19 mouse cellular contexts compared by ENCODE assay signal in the genomic region with DNA sequence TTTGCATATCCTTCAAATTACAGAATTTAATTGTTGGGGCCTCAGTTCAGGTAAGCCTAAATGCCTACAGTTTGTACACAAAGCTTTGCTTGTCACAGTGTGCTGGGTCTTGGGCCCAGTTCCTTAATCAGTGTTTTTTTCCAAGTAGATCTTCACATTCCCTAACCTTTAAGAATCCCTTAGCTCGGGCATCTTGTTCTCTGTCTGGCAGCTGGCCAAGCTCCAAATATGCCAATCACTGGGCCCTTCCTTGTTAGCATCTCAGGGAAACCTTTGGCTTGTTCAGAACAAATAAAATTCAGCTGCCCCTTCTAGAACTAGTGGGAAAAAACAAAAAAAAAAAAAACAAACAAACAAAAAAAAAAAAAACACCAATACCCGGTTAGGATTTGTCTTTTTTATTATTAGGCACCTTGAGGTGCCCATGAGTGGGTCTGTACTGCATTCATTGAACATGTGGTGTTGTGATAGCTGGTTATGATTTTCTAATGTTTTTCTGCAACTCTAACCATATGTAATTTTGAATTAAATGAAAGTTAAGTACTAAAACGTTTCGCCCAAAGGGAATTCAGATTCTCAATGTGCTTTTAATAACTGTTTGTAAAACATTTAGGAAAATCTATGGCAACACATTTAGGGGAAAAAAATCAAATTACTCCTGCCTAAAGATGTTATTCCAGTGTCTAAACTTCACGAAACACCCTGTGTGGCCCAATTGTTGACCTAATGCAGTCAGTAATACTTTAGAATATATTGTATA.
DNase-seq lines count a peak whose midpoint lies in the region; ATAC-seq and TF ChIP-seq lines count a peak whose summit lies in the region.
"Had no signal": no experiment of that assay in that cellular context is flagged by ENCODE, and none has a peak within 500 bp of the region (broad histone marks: within the 10 kb centered on the region; RNA-seq: fewer than 3 reads in every experiment).

No protein-coding gene starts in this region.

- H3K4me2 ChIP-seq in forebrain, embryonic 13.5 days = no peak overlapping the region
- no peak overlapping the region for H3K4me2 ChIP-seq in forebrain, embryonic 15.5 days (replicated peaks)
- H3K4me2 ChIP-seq: embryonic facial prominence, embryonic 12.5 days; heart, embryonic 15.5 days; limb, embryonic 13.5 days; liver, embryonic 13.5 days had no signal

- TF ChIP-seq POLR2A in brain, embryonic 14.5 days (IDR thresholded peaks at IDR 0.05; ENCODE audit: borderline replicate concordance, extremely low read depth, insufficient read depth, insufficient read length, poor library complexity, severe bottlenecking) = no peak

- no peaks in the 10 kb centered on the region for H3K9me3 ChIP-seq in forebrain, embryonic 13.5 days (replicated peaks)
- no peaks in the 10 kb centered on the region for H3K9me3 ChIP-seq in forebrain, embryonic 10.5 days
- H3K9me3 ChIP-seq in forebrain, embryonic 15.5 days = no peaks in the 10 kb centered on the region
- H3K9me3 ChIP-seq: embryonic facial prominence, embryonic 12.5 days; heart, embryonic 15.5 days; limb, embryonic 13.5 days; liver, embryonic 13.5 days had no signal

- TF ChIP-seq CTCF in brain, embryonic 14.5 days (IDR thresholded peaks at IDR 0.05; ENCODE audit: borderline replicate concordance, extremely low read depth, insufficient read depth, insufficient read length) = no peak

- WGBS in forebrain, embryonic 13.5 days = 62% methylated on average over 5 of the region's 5 CpGs
- WGBS in forebrain, embryonic 10.5 days = 72% methylated on average over 5 of the region's 5 CpGs
- 59% methylated on average over 5 of the region's 5 CpGs for WGBS in forebrain, embryonic 15.5 days

- H3K27ac ChIP-seq in forebrain, embryonic 13.5 days = no peak overlapping the region
- no peak overlapping the region for H3K27ac ChIP-seq in forebrain, embryonic 10.5 days
- H3K27ac ChIP-seq in forebrain, embryonic 15.5 days (replicated peaks) = no peak overlapping the region
- H3K27ac ChIP-seq: embryonic facial prominence, embryonic 12.5 days; heart, embryonic 15.5 days; limb, embryonic 13.5 days; liver, embryonic 13.5 days had no signal

- peaks cover 4% of the 10 kb centered on the region for H3K4me1 ChIP-seq in forebrain, embryonic 13.5 days
- H3K4me1 ChIP-seq in forebrain, embryonic 10.5 days = no peaks in the 10 kb centered on the region
- H3K4me1 ChIP-seq in forebrain, embryonic 15.5 days = peaks cover 6% of the 10 kb centered on the region
- H3K4me1 ChIP-seq: embryonic facial prominence, embryonic 12.5 days; heart, embryonic 15.5 days; limb, embryonic 13.5 days; liver, embryonic 13.5 days had no signal

- ATAC-seq in forebrain, embryonic 13.5 days = peak; percentile 57; the same call in 1 of the 2 replicates
- peak; percentile 57 for ATAC-seq in forebrain, embryonic 15.5 days (replicated peaks)

- no peak overlapping the region for H3K9ac ChIP-seq in forebrain, embryonic 13.5 days
- no peak overlapping the region for H3K9ac ChIP-seq in forebrain, embryonic 15.5 days (replicated peaks)
- H3K9ac ChIP-seq: embryonic facial prominence, embryonic 12.5 days; heart, embryonic 15.5 days; limb, embryonic 13.5 days; liver, embryonic 13.5 days had no signal

- H3K27me3 ChIP-seq in forebrain, embryonic 13.5 days = no peaks in the 10 kb centered on the region
- H3K27me3 ChIP-seq in forebrain, embryonic 10.5 days (ENCODE audit: poor library complexity, severe bottlenecking) = no peaks in the 10 kb centered on the region
- no peaks in the 10 kb centered on the region for H3K27me3 ChIP-seq in forebrain, embryonic 15.5 days
- H3K27me3 ChIP-seq: CH12.LX; embryonic facial prominence, embryonic 12.5 days; heart, embryonic 15.5 days; limb, embryonic 13.5 days; liver, embryonic 13.5 days had no signal

- no peaks in the 10 kb centered on the region for H3K36me3 ChIP-seq in forebrain, embryonic 13.5 days (ENCODE audit: poor library complexity, severe bottlenecking)
- no peaks in the 10 kb centered on the region for H3K36me3 ChIP-seq in forebrain, embryonic 10.5 days (replicated peaks)
- no peaks in the 10 kb centered on the region for H3K36me3 ChIP-seq in forebrain, embryonic 15.5 days
- H3K36me3 ChIP-seq: embryonic facial prominence, embryonic 12.5 days; heart, embryonic 15.5 days; limb, embryonic 13.5 days; liver, embryonic 13.5 days had no signal

- H3K4me3 ChIP-seq in forebrain, embryonic 13.5 days = no peak overlapping the region
- no peak overlapping the region for H3K4me3 ChIP-seq in forebrain, embryonic 10.5 days
- H3K4me3 ChIP-seq in forebrain, embryonic 15.5 days = no peak overlapping the region
- H3K4me3 ChIP-seq: embryonic facial prominence, embryonic 12.5 days; heart, embryonic 15.5 days; limb, embryonic 13.5 days; liver, embryonic 13.5 days had no signal

- DNase-seq in forebrain, embryonic 10.5 days (ENCODE audit: extremely low spot score, low spot score) = no peak
- DNase-seq in lung, postnatal 14 days = peak; percentile 3
- no peak for DNase-seq in lung, postnatal 25 days (ENCODE audit: low spot score)
- peak; percentile 75 for DNase-seq in brain, embryonic 14.5 days (ENCODE audit: low read depth)
- no peak for DNase-seq in retina, postnatal 1 day
- DNase-seq: adrenal gland, postnatal 14 days; cerebellum, adult 18-20 months; gastrocnemius, postnatal 14 days; heart, postnatal 4 days; kidney, adult 2 months; liver, embryonic 13.5 days; spleen, adult 18-20 months; thymus, postnatal 25 days had no signal

Comparison
In these comparisons a context has a peak if more than half of its experiments do, and no peak if none do; other contexts are left out.
1. DNase-seq: peak in lung, postnatal 14 days (single experiment) and brain, embryonic 14.5 days (single experiment); none in forebrain, embryonic 10.5 days (single experiment), lung, postnatal 25 days (single experiment) and retina, postnatal 1 day (single experiment).